ENCODE assay signal across 29 mouse cellular contexts in the genomic region with DNA sequence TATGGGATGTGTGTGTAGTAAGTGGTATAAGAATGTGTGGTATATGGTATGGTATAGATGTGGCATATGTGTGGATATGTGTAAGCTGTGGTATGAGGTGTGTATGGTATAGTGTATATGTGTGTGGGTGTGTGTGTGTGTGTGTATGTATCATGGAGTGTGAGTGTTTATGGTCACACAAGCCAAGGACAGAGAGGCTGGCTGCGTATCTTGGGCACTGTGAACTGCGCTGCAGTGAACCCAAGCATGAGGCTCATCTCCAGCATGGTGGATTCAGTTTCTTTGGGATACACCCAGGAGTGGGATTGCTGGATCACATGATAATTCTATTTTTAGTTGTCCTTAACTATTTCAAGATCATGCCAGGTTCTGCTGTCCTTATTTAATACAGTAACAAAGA.
"Had no signal": no experiment of that assay in that cellular context is flagged by ENCODE, and none has a peak within 500 bp of the region (broad histone marks: within the 10 kb centered on the region; RNA-seq: fewer than 3 reads in every experiment).

No protein-coding gene starts in this region.

- H3K9me3 ChIP-seq: embryonic facial prominence, embryonic 12.5 days; embryonic facial prominence, embryonic 13.5 days; embryonic facial prominence, embryonic 15.5 days; forebrain, embryonic 10.5 days; forebrain, embryonic 12.5 days; forebrain, embryonic 13.5 days; forebrain, embryonic 15.5 days had no signal

- DNase-seq: cerebellum, adult 18-20 months; cerebellum, adult 2 months; cerebellum, adult 8-10 months; cerebellum, adult 9-10 months; cerebellum, adult 9-11 months; cerebellum, postnatal 10 days; cerebellum, postnatal 14 days; cerebellum, postnatal 25 days; cerebellum, postnatal 36 days; embryo, embryonic 11 days; forebrain, postnatal 0 days; gastrocnemius, adult 2 months; gastrocnemius, postnatal 10 days; gastrocnemius, postnatal 14 days; gastrocnemius, postnatal 25 days; gastrocnemius, postnatal 36 days; heart, adult 11 months; heart, adult 18-20 months; heart, adult 2 months had no signal

- H3K4me2 ChIP-seq: embryonic facial prominence, embryonic 12.5 days; embryonic facial prominence, embryonic 13.5 days; embryonic facial prominence, embryonic 15.5 days; forebrain, embryonic 12.5 days; forebrain, embryonic 13.5 days; forebrain, embryonic 15.5 days had no signal

- H3K4me1 ChIP-seq: embryonic facial prominence, embryonic 12.5 days; embryonic facial prominence, embryonic 13.5 days; embryonic facial prominence, embryonic 15.5 days; forebrain, embryonic 10.5 days; forebrain, embryonic 12.5 days; forebrain, embryonic 13.5 days; forebrain, embryonic 15.5 days had no signal

- H3K36me3 ChIP-seq: embryonic facial prominence, embryonic 12.5 days; embryonic facial prominence, embryonic 13.5 days; embryonic facial prominence, embryonic 15.5 days; forebrain, embryonic 10.5 days; forebrain, embryonic 12.5 days had no signal

- ATAC-seq: forebrain, embryonic 13.5 days; forebrain, embryonic 14.5 days; forebrain, embryonic 15.5 days; forebrain, embryonic 16.5 days; forebrain, postnatal 0 days had no signal

- H3K27ac ChIP-seq: embryonic facial prominence, embryonic 12.5 days; embryonic facial prominence, embryonic 13.5 days; embryonic facial prominence, embryonic 15.5 days; forebrain, embryonic 10.5 days; forebrain, embryonic 12.5 days; forebrain, embryonic 13.5 days; forebrain, embryonic 15.5 days; gastrocnemius, adult 2 months; heart, adult 2 months had no signal

- H3K4me3 ChIP-seq: embryonic facial prominence, embryonic 12.5 days; embryonic facial prominence, embryonic 13.5 days; embryonic facial prominence, embryonic 15.5 days; erythroblast, embryonic 14.5 days; forebrain, embryonic 10.5 days; forebrain, embryonic 12.5 days; forebrain, embryonic 13.5 days; forebrain, embryonic 15.5 days; gastrocnemius, adult 2 months; heart, adult 2 months had no signal

- H3K27me3 ChIP-seq: embryonic facial prominence, embryonic 12.5 days; embryonic facial prominence, embryonic 13.5 days; embryonic facial prominence, embryonic 15.5 days; forebrain, embryonic 12.5 days; forebrain, embryonic 13.5 days; forebrain, embryonic 15.5 days had no signal

- H3K9ac ChIP-seq: embryonic facial prominence, embryonic 12.5 days; embryonic facial prominence, embryonic 13.5 days; embryonic facial prominence, embryonic 15.5 days; forebrain, embryonic 12.5 days; forebrain, embryonic 13.5 days; forebrain, embryonic 15.5 days; forebrain, postnatal 0 days had no signal
